8 mouse cellular contexts compared by ENCODE assay signal in the genomic region with DNA sequence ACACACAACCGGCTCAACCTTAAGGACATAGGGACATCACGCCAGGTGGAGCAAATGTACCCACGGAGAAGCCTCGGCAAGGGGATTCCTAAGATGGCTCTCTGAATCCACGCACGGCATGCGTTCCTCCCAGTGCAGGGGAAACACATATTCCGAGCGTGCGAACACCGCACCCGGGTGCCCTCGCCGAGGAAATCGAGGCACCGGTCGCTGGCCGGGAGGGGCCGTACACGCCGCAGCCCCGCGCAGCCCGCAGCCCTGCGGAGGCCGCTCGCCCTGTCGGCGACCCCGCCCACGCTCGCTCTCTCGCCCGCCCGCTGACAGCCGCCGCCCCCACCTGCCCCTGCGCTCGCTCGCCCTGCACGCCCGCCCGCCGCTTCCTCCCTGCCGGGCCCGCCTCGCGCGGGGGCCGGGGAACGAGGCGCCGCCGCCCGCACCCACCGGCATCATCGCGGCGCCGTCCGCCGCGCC. TPM values are rescaled to one million over a fixed set of nuclear protein-coding genes. Genes with fewer than 3 reads are reported as not detected.
DNase-seq lines count a peak whose midpoint lies in the region; ATAC-seq and TF ChIP-seq lines count a peak whose summit lies in the region.

No protein-coding gene starts in this region.

- no peak for TF ChIP-seq CTCF in liver, adult 2 months (IDR thresholded peaks at IDR 0.05; ENCODE audit: low read depth, low read length)
- TF ChIP-seq CTCF in midbrain, postnatal 0 days (IDR thresholded peaks at IDR 0.05): no peak

- H3K27me3 ChIP-seq in intestine, embryonic 14.5 days (replicated peaks; ENCODE audit: control insufficient read depth, insufficient read depth, low read length): no peaks in the 10 kb centered on the region
- no peaks in the 10 kb centered on the region for H3K27me3 ChIP-seq in liver, adult 2 months (ENCODE audit: control insufficient read depth, insufficient read depth, low read length)
- no peaks in the 10 kb centered on the region for H3K27me3 ChIP-seq in midbrain, postnatal 0 days (ENCODE audit: insufficient read depth, low read length)
- H3K27me3 ChIP-seq in stomach, embryonic 15.5 days (replicated peaks): no peaks in the 10 kb centered on the region

- no peaks in the 10 kb centered on the region for H3K4me1 ChIP-seq in intestine, embryonic 14.5 days (replicated peaks; ENCODE audit: control insufficient read depth, insufficient read depth, low read length)
- peaks cover 12% of the 10 kb centered on the region for H3K4me1 ChIP-seq in liver, adult 2 months (ENCODE audit: control insufficient read depth, insufficient read depth, low read length)
- 0 out of 2 replicates have a peak, but pooled peaks cover 3% of the 10 kb centered on the region for H3K4me1 ChIP-seq in midbrain, postnatal 0 days (ENCODE audit: insufficient read depth, low read length)
- peaks cover 16% of the 10 kb centered on the region; the same call in 1 of the 2 replicates for H3K4me1 ChIP-seq in stomach, embryonic 15.5 days

- H3K27ac ChIP-seq in intestine, embryonic 14.5 days (ENCODE audit: low read depth): peak overlapping the region; percentile 65
- peak overlapping the region; percentile 42 for H3K27ac ChIP-seq in liver, adult 2 months (replicated peaks; ENCODE audit: insufficient read depth, low read depth, low read length)
- peak overlapping the region; percentile 96 for H3K27ac ChIP-seq in midbrain, postnatal 0 days (ENCODE audit: low read depth, low read length)
- peak overlapping the region; percentile 91 for H3K27ac ChIP-seq in stomach, embryonic 15.5 days

- intact Hi-C loops in gastrocnemius, postnatal 36 days (cut with DNase I): no loop called here

- H3K9ac ChIP-seq in intestine, embryonic 14.5 days (ENCODE audit: low read length): peak overlapping the region; percentile 67
- H3K9ac ChIP-seq in liver, adult 2 months (ENCODE audit: low read depth, low read length): peak overlapping the region; percentile 91
- peak overlapping the region; percentile 90 for H3K9ac ChIP-seq in midbrain, postnatal 0 days (replicated peaks; ENCODE audit: low read length, poor library complexity, severe bottlenecking)
- peak overlapping the region; percentile 85 for H3K9ac ChIP-seq in stomach, embryonic 15.5 days

- peak overlapping the region; percentile 80 for H3K4me3 ChIP-seq in intestine, embryonic 14.5 days (ENCODE audit: low read depth, low read length)
- peak overlapping the region; percentile 85 for H3K4me3 ChIP-seq in liver, adult 2 months (ENCODE audit: insufficient read depth, low read depth, low read length)
- H3K4me3 ChIP-seq in midbrain, postnatal 0 days (ENCODE audit: low read depth, low read length): peak overlapping the region; percentile 82
- peak overlapping the region; percentile 81 for H3K4me3 ChIP-seq in stomach, embryonic 15.5 days (replicated peaks)

- H3K4me2 ChIP-seq in intestine, embryonic 14.5 days (ENCODE audit: low read length): peak overlapping the region; percentile 91
- H3K4me2 ChIP-seq in midbrain, postnatal 0 days (ENCODE audit: low read depth, low read length, poor library complexity, severe bottlenecking): peak overlapping the region; percentile 81
- peak overlapping the region; percentile 88 for H3K4me2 ChIP-seq in stomach, embryonic 15.5 days

- TF ChIP-seq POLR2A in liver, adult 2 months (IDR thresholded peaks at IDR 0.05; ENCODE audit: extremely low read depth, insufficient read depth, low read length): no peak

- under 1% methylated on average over 38 of the region's 63 CpGs for WGBS in intestine, embryonic 14.5 days
- WGBS in liver, adult 2 months: under 1% methylated on average over 51 of the region's 63 CpGs
- under 1% methylated on average over 38 of the region's 63 CpGs for WGBS in midbrain, postnatal 0 days
- under 1% methylated on average over 50 of the region's 63 CpGs for WGBS in stomach, embryonic 15.5 days

- H3K79me2 ChIP-seq in liver, adult 2 months (ENCODE audit: control insufficient read depth, insufficient read depth, low read length): peaks cover 11% of the 10 kb centered on the region; the same call in 1 of the 2 replicates

- H3K9me3 ChIP-seq in intestine, embryonic 14.5 days (ENCODE audit: control insufficient read depth, low read length): no peaks in the 10 kb centered on the region
- no peaks in the 10 kb centered on the region for H3K9me3 ChIP-seq in midbrain, postnatal 0 days (ENCODE audit: low read length)
- H3K9me3 ChIP-seq in stomach, embryonic 15.5 days: no peaks in the 10 kb centered on the region

- H3K36me3 ChIP-seq in intestine, embryonic 14.5 days (ENCODE audit: control insufficient read depth, insufficient read depth, low read length): no peaks in the 10 kb centered on the region
- no peaks in the 10 kb centered on the region for H3K36me3 ChIP-seq in liver, adult 2 months (ENCODE audit: control insufficient read depth, insufficient read depth, low read length)
- H3K36me3 ChIP-seq in midbrain, postnatal 0 days (ENCODE audit: insufficient read depth, low read length): no peaks in the 10 kb centered on the region
- no peaks in the 10 kb centered on the region for H3K36me3 ChIP-seq in stomach, embryonic 15.5 days

- DNase-seq in adrenal gland, adult (ENCODE audit: inconsistent age in 2 of 2, low spot score in 1 of 2): peak; percentile 80 to 90
- DNase-seq in adrenal gland, postnatal 4 days (ENCODE audit: low spot score in 2 of 2): no peak
- peak; percentile 71 to 78 for DNase-seq in cerebellum, postnatal 14 days
- DNase-seq in gastrocnemius, postnatal 36 days: peak; percentile 31 to 42
- peak; percentile 77 for DNase-seq in intestine, embryonic 14.5 days (ENCODE audit: low spot score)
- DNase-seq in liver, adult 2 months (ENCODE audit: extremely low read depth, low read depth, low spot score): peak; percentile 23
- DNase-seq in midbrain, postnatal 0 days (ENCODE audit: low spot score): no peak

- peak; percentile 61 for ATAC-seq in intestine, embryonic 14.5 days (replicated peaks; ENCODE audit: low FRiP score, low TSS enrichment, low read depth)
- peak; percentile 75 for ATAC-seq in midbrain, postnatal 0 days (ENCODE audit: low FRiP score)
- peak; percentile 70 for ATAC-seq in stomach, embryonic 15.5 days (ENCODE audit: insufficient read depth, low FRiP score, low read depth)

RNA-seq across cellular contexts. Expression of a gene that starts 0.5 kb away (rescaled TPM):
- total RNA-seq in adrenal gland, postnatal 4 days (2021): 10 to 100 TPM; 26.7 to 30.5 TPM
- total RNA-seq in gastrocnemius, postnatal 36 days (2021): 1 to 10 TPM; 7.2 to 7.5 TPM
- 22.3 and 29.1 TPM in 2 replicates for polyA plus RNA-seq in intestine, embryonic 14.5 days (2014; fragmentation: Nextera tagmentation; extraction: Ambion mirVana)
- 2.9 and 4.2 TPM in 2 replicates for total RNA-seq in liver, adult 2 months (2014; rRNA removed)
- 4.5 and 5.4 TPM in 2 replicates for polyA plus RNA-seq in liver, adult 2 months (2012; rRNA removed)
- 58.5 and 79.3 TPM in 2 replicates for total RNA-seq in midbrain, postnatal 0 days (2014; rRNA removed)
- polyA plus RNA-seq in midbrain, postnatal 0 days (2015; fragmentation: Nextera tagmentation; extraction: Ambion mirVana): 38.5 and 47.0 TPM in 2 replicates
- polyA plus RNA-seq in stomach, embryonic 15.5 days (2015; fragmentation: Nextera tagmentation; extraction: Ambion mirVana): 22.8 and 22.9 TPM in 2 replicates

RNA-seq across cellular contexts. Expression of a gene that starts 59.3 kb away (rescaled TPM):
- total RNA-seq in adrenal gland, postnatal 4 days (2021): 100 to 1,000 TPM; 402 to 432 TPM
- total RNA-seq in gastrocnemius, postnatal 36 days (2021): 100 to 1,000 TPM; 710 to 772 TPM
- 845 and 1,000 TPM in 2 replicates for polyA plus RNA-seq in intestine, embryonic 14.5 days (2014; fragmentation: Nextera tagmentation; extraction: Ambion mirVana)
- total RNA-seq in liver, adult 2 months (2014; rRNA removed): 336 and 444 TPM in 2 replicates
- 23.8 and 26.3 TPM in 2 replicates for polyA plus RNA-seq in liver, adult 2 months (2012; rRNA removed)
- 172 and 371 TPM in 2 replicates for total RNA-seq in midbrain, postnatal 0 days (2014; rRNA removed)
- 836 and 886 TPM in 2 replicates for polyA plus RNA-seq in midbrain, postnatal 0 days (2015; fragmentation: Nextera tagmentation; extraction: Ambion mirVana)
- polyA plus RNA-seq in stomach, embryonic 15.5 days (2015; fragmentation: Nextera tagmentation; extraction: Ambion mirVana): 711 and 748 TPM in 2 replicates

Comparison
In these comparisons a context has a peak if more than half of its experiments do, and no peak if none do; other contexts are left out.
1. DNase-seq: peak in adrenal gland, adult (2 of 2), cerebellum, postnatal 14 days (2 of 2), gastrocnemius, postnatal 36 days (2 of 2), intestine, embryonic 14.5 days (single experiment) and liver, adult 2 months (single experiment); none in adrenal gland, postnatal 4 days (0 of 2) and midbrain, postnatal 0 days (single experiment).
2. H3K27ac ChIP-seq: peak in every context shown above with its lines; median percentile 96 in midbrain, postnatal 0 days; 91 in stomach, embryonic 15.5 days; 65 in intestine, embryonic 14.5 days; 42 in liver, adult 2 months.
3. Peak in every context shown above with its lines, with median percentiles within 50 percentile points of each other: ATAC-seq, H3K4me2 ChIP-seq, H3K4me3 ChIP-seq and H3K9ac ChIP-seq.